Mouse (Mus musculus): Measurements from ENCODE around the gene Akr1e1. TPM values are rescaled to one million over a fixed set of nuclear protein-coding genes. Genes with fewer than 3 reads are reported as not detected.

The Akr1e1 gene
- total RNA-seq (2014; rRNA removed) (10.0 and 10.2 TPM in 2 replicates), polyA plus RNA-seq (2015; fragmentation: Nextera tagmentation; extraction: Ambion mirVana) (31.8 and 34.9 TPM in 2 replicates)

GRCm38 (mm10) chr13:4608961-4609409 lies at the start of gene Akr1e1:
Akr1e1 (minus strand) TSS chr13:4609174.
- DNase-seq = peak; percentile 95
- Histone ChIP-seq H3K27me3 (ENCODE audit: insufficient read depth, low read length) (no peaks in the 10 kb centered on the region), H3K9ac (peak within 1 kb of the TSS; percentile 67), H3K9me3 (ENCODE audit: low read length) (no peaks in the 10 kb centered on the region), H3K4me1 (ENCODE audit: insufficient read depth) (no peaks in the 10 kb centered on the region), H3K4me2 (ENCODE audit: low read depth) (peak within 1 kb of the TSS; percentile 74), H3K4me3 (ENCODE audit: low read depth, low read length) (peak within 1 kb of the TSS; percentile 70), H3K36me3 (ENCODE audit: insufficient read depth) (no peaks in the 10 kb centered on the region), H3K27ac (ENCODE audit: low read depth, low read length) (peak within 1 kb of the TSS; percentile 75)
- no peak for TF ChIP-seq CTCF (IDR thresholded peaks at IDR 0.05; ENCODE audit: low read depth)
- ATAC-seq = peak; percentile 100
- 7% methylated on average over 10 of the region's 10 CpGs for WGBS

- no peak for TF ChIP-seq CTCF (IDR thresholded peaks at IDR 0.05; ENCODE audit: low read depth)
These were observed 49.4 kb upstream of the Akr1e1 start for GRCm38 (mm10) chr13:4658346-4658745.

GRCm38 (mm10) chr13:4656277-4657146 lies 47.5 kb upstream of the Akr1e1 start:
- Histone ChIP-seq H3K4me1 (ENCODE audit: insufficient read depth) (no peaks in the 10 kb centered on the region), H3K4me2 (ENCODE audit: low read depth) (no peak overlapping the region), H3K4me3 (ENCODE audit: low read depth, low read length) (no peak overlapping the region), H3K9me3 (ENCODE audit: low read length) (no peaks in the 10 kb centered on the region), H3K27ac (ENCODE audit: low read depth, low read length) (no peak overlapping the region), H3K36me3 (ENCODE audit: insufficient read depth) (no peaks in the 10 kb centered on the region), H3K9ac (no peak overlapping the region), H3K27me3 (ENCODE audit: insufficient read depth, low read length) (no peaks in the 10 kb centered on the region)
- WGBS = 70% methylated on average over 16 of the region's 16 CpGs
- DNase-seq = no peak
- no peak for TF ChIP-seq CTCF (IDR thresholded peaks at IDR 0.05; ENCODE audit: low read depth)
- ATAC-seq = 0 out of 2 replicates have a peak, but pooled peaks have one; percentile 12

More at GRCm38 (mm10) chr13:4658346-4658745, 49.4 kb upstream of the Akr1e1 start:
- H3K36me3 ChIP-seq (ENCODE audit: insufficient read depth) = no peaks in the 10 kb centered on the region
- H3K4me3 ChIP-seq (ENCODE audit: low read depth, low read length) = no peak overlapping the region
- no peak overlapping the region for H3K4me2 ChIP-seq (ENCODE audit: low read depth)
- H3K4me1 ChIP-seq (ENCODE audit: insufficient read depth) = no peaks in the 10 kb centered on the region
- 88% methylated on average over 5 of the region's 5 CpGs for WGBS
- H3K27ac ChIP-seq (ENCODE audit: low read depth, low read length) = no peak overlapping the region
- no peak for ATAC-seq
- no peaks in the 10 kb centered on the region for H3K9me3 ChIP-seq (ENCODE audit: low read length)
- H3K9ac ChIP-seq = no peak overlapping the region
- no peak for DNase-seq
- no peaks in the 10 kb centered on the region for H3K27me3 ChIP-seq (ENCODE audit: insufficient read depth, low read length)

GRCm38 (mm10) chr13:4650190-4650589 lies 41.2 kb upstream of the Akr1e1 start:
- no peak for TF ChIP-seq CTCF (IDR thresholded peaks at IDR 0.05; ENCODE audit: low read depth)
- Histone ChIP-seq H3K9me3 (ENCODE audit: low read length) (no peaks in the 10 kb centered on the region), H3K27me3 (ENCODE audit: insufficient read depth, low read length) (no peaks in the 10 kb centered on the region), H3K36me3 (ENCODE audit: insufficient read depth) (no peaks in the 10 kb centered on the region), H3K4me3 (ENCODE audit: low read depth, low read length) (no peak overlapping the region), H3K9ac (no peak overlapping the region), H3K4me1 (ENCODE audit: insufficient read depth) (no peaks in the 10 kb centered on the region), H3K27ac (ENCODE audit: low read depth, low read length) (no peak overlapping the region), H3K4me2 (ENCODE audit: low read depth) (no peak overlapping the region)
- 79% methylated on average over 3 of the region's 3 CpGs for WGBS
- no peak for DNase-seq
- no peak for ATAC-seq

- Histone ChIP-seq H3K27ac (ENCODE audit: low read depth, low read length) (no peak overlapping the region), H3K4me1 (ENCODE audit: insufficient read depth) (no peaks in the 10 kb centered on the region), H3K36me3 (ENCODE audit: insufficient read depth) (no peaks in the 10 kb centered on the region), H3K27me3 (ENCODE audit: insufficient read depth, low read length) (no peaks in the 10 kb centered on the region), H3K9me3 (ENCODE audit: low read length) (no peaks in the 10 kb centered on the region), H3K4me2 (ENCODE audit: low read depth) (no peak overlapping the region), H3K4me3 (ENCODE audit: low read depth, low read length) (no peak overlapping the region), H3K9ac (no peak overlapping the region)
- DNase-seq (no peak), ATAC-seq (no peak)
- no peak for TF ChIP-seq CTCF (IDR thresholded peaks at IDR 0.05; ENCODE audit: low read depth)
- 92% methylated on average over 3 of the region's 3 CpGs for WGBS
These were observed 36.3 kb upstream of the Akr1e1 start for GRCm38 (mm10) chr13:4645248-4645647.

- peak; percentile 52 for DNase-seq
- Histone ChIP-seq H3K9ac (no peak overlapping the region), H3K9me3 (ENCODE audit: low read length) (no peaks in the 10 kb centered on the region), H3K4me2 (ENCODE audit: low read depth) (no peak overlapping the region), H3K27me3 (ENCODE audit: insufficient read depth, low read length) (no peaks in the 10 kb centered on the region), H3K4me1 (ENCODE audit: insufficient read depth) (no peaks in the 10 kb centered on the region), H3K27ac (ENCODE audit: low read depth, low read length) (no peak overlapping the region), H3K36me3 (ENCODE audit: insufficient read depth) (no peaks in the 10 kb centered on the region), H3K4me3 (ENCODE audit: low read depth, low read length) (no peak overlapping the region)
- peak; percentile 38 for TF ChIP-seq CTCF (IDR thresholded peaks at IDR 0.05; ENCODE audit: low read depth)
- no peak for ATAC-seq
These were observed 1.9 kb upstream of the Akr1e1 start for GRCm38 (mm10) chr13:4610902-4611301.

- peak overlapping the region; percentile 67 for H3K9ac ChIP-seq
- H3K4me2 ChIP-seq (ENCODE audit: low read depth) = peak overlapping the region; percentile 74
- peak overlapping the region; percentile 70 for H3K4me3 ChIP-seq (ENCODE audit: low read depth, low read length)
- WGBS = 9% methylated on average over 9 of the region's 9 CpGs
- peak overlapping the region; percentile 75 for H3K27ac ChIP-seq (ENCODE audit: low read depth, low read length)
- H3K9me3 ChIP-seq (ENCODE audit: low read length) = no peaks in the 10 kb centered on the region
- no peaks in the 10 kb centered on the region for H3K27me3 ChIP-seq (ENCODE audit: insufficient read depth, low read length)
- no peak for TF ChIP-seq CTCF (IDR thresholded peaks at IDR 0.05; ENCODE audit: low read depth)
- DNase-seq = no peak
- H3K36me3 ChIP-seq (ENCODE audit: insufficient read depth) = no peaks in the 10 kb centered on the region
- ATAC-seq = no peak; the same call in 1 of the 2 replicates
- H3K4me1 ChIP-seq (ENCODE audit: insufficient read depth) = no peaks in the 10 kb centered on the region
These were observed 444 bp downstream of the Akr1e1 start for GRCm38 (mm10) chr13:4608530-4608929.

All from forebrain, postnatal 0 days (tissue).